Mouse (Mus musculus) heart, embryonic 11.5 days (tissue): Measurements from ENCODE around the gene Fam214b. TPM values are rescaled to one million over a fixed set of nuclear protein-coding genes. Genes with fewer than 3 reads are reported as not detected.

ENCODE experiments used
- ATAC-seq: fragments of 200-750 bp; cut with Nextera tagmentation; replicated peaks from 2 replicates; pipeline ENCODE4 v1.8.0; 2017; ENCODE audit warnings: moderate library complexity; ENCODE audit not compliant: insufficient number of reproducible peaks, low FRiP score, low TSS enrichment
- H3K27ac ChIP-seq: fragments of 300-500 bp; sonication (generic); 2 replicates; pipeline ENCODE4 v1.5.1; 2014; ENCODE audit warnings: mild to moderate bottlenecking, low read depth, low read length
- H3K27me3 ChIP-seq: fragments of 300-500 bp; sonication (generic); 2 replicates; pipeline ENCODE4 v1.6.1; 2014; ENCODE audit warnings: mild to moderate bottlenecking, low read length, mixed read lengths; ENCODE audit not compliant: control insufficient read depth, insufficient read depth
- H3K36me3 ChIP-seq: fragments of 300-500 bp; sonication (generic); 2 replicates; pipeline ENCODE4 v1.6.1; 2014; ENCODE audit warnings: mild to moderate bottlenecking, low read length, moderate library complexity, mixed read lengths; ENCODE audit not compliant: control insufficient read depth, insufficient read depth
- H3K4me1 ChIP-seq: fragments of 300-500 bp; sonication (generic); 2 replicates; pipeline ENCODE4 v1.6.1; 2014; ENCODE audit warnings: low read length; ENCODE audit not compliant: control insufficient read depth, insufficient read depth
- H3K4me2 ChIP-seq: fragments of 300-500 bp; sonication (generic); 2 replicates; pipeline ENCODE4 v1.6.1; 2014; ENCODE audit warnings: mild to moderate bottlenecking, moderate library complexity
- H3K4me3 ChIP-seq: fragments of 300-500 bp; sonication (generic); 2 replicates; pipeline ENCODE4 v1.5.1; 2014; ENCODE audit warnings: low read depth, low read length
- H3K9ac ChIP-seq: fragments of 300-500 bp; sonication (generic); 2 replicates; pipeline ENCODE4 v1.6.1; 2014; ENCODE audit warnings: mild to moderate bottlenecking, low read depth, low read length, moderate library complexity
- H3K9me3 ChIP-seq: fragments of 300-500 bp; sonication (generic); replicated peaks from 2 replicates; pipeline ENCODE4 v1.6.1; 2016; ENCODE audit warnings: low read length; ENCODE audit not compliant: control insufficient read depth
- WGBS: fragments of 180-500 bp; shearing (Covaris S2); extraction: QIAGEN DNeasy Blood & Tissue Kit; methylation state at CpG from one replicate; pipeline ENCODE4 v1.1.7; 2014; ENCODE audit not compliant: insufficient replicate concordance; 5-methylcytosine and 5-hydroxymethylcytosine counted together
- polyA plus RNA-seq: library from polyadenylated mRNA; unstranded; fragments of >200 nt; fragmentation: Nextera tagmentation; extraction: Ambion mirVana; gene quantifications from 2 replicates; pipeline ENCODE4 v1.2.1, GENCODE M21; 2014

Fam214b gene
- polyA plus RNA-seq, 1 experiment from 2014 or later: 10.8 TPM

- no peaks in the 10 kb centered on the region for H3K27me3 ChIP-seq
- peaks cover 12% of the 10 kb centered on the region; the same call in 1 of the 2 replicates for H3K4me1 ChIP-seq
- peak overlapping the region; percentile 29; the same call in 1 of the 2 replicates for H3K9ac ChIP-seq
- H3K4me3 ChIP-seq: peak overlapping the region; percentile 95
- no peak for ATAC-seq
- no peaks in the 10 kb centered on the region for H3K9me3 ChIP-seq
- peak overlapping the region; percentile 91 for H3K4me2 ChIP-seq
- peaks cover 14% of the 10 kb centered on the region for H3K36me3 ChIP-seq
- 46% methylated on average over 2 of the region's 2 CpGs for WGBS
- peak overlapping the region; percentile 67 for H3K27ac ChIP-seq
Measured at GRCm38 (mm10) chr4:42998022-42998421, 48.0 kb downstream of the Fam214b start.

DNA sequence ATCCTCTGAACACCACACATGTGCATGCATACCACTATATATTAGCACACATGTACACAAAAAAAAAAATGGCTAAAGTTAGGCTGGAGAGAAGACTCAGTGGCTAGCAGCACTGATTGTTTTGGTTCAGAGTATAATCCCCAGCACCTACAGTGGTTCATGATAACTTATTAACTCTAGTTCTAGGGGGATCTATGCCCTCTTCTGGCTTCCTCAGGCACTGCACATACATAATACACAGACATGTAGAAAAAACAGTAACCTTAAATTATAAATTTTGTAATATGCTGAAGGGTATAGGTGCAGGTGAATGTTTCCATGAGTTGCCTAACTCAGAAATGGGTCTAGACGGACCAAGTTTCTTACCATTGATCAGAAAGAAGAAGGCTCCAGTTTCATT is 57.7 kb downstream of the Fam214b start:
- H3K27ac ChIP-seq: no peak overlapping the region
- WGBS: 78% methylated on average over 1 of the region's 1 CpGs
- H3K4me1 ChIP-seq: no peaks in the 10 kb centered on the region
- H3K9me3 ChIP-seq: no peaks in the 10 kb centered on the region
- no peak overlapping the region for H3K9ac ChIP-seq
- no peaks in the 10 kb centered on the region for H3K27me3 ChIP-seq
- H3K4me3 ChIP-seq: no peak overlapping the region
- H3K4me2 ChIP-seq: no peak overlapping the region
- no peak for ATAC-seq
- H3K36me3 ChIP-seq: peaks cover 56% of the 10 kb centered on the region

Other genes starting within 250 kb of the Fam214b start
- not detected in 2 replicates for gene Fam205a1, start 192.3 kb downstream of the Fam214b start, polyA plus RNA-seq
- gene Gm12394, start 189.4 kb downstream of the Fam214b start, polyA plus RNA-seq: 0.13 TPM in 1 of 2 replicates, not detected in the other
- gene Fam205c, start 172.0 kb downstream of the Fam214b start, polyA plus RNA-seq: 0.46 TPM in 1 of 2 replicates, not detected in the other
- gene Phf24, start 129.6 kb downstream of the Fam214b start, polyA plus RNA-seq: 1.9 and 2.4 TPM in 2 replicates
- 11.8 and 12.9 TPM in 2 replicates for gene Dnajb5, start 96.4 kb downstream of the Fam214b start, polyA plus RNA-seq
- 0.36 and 0.69 TPM in 2 replicates for gene 1700022I11Rik, start 76.6 kb downstream of the Fam214b start, polyA plus RNA-seq
- 472 and 544 TPM in 2 replicates for gene Vcp, start 45.7 kb downstream of the Fam214b start, polyA plus RNA-seq
- gene Fancg, start 35.7 kb downstream of the Fam214b start, polyA plus RNA-seq: 11.0 and 11.5 TPM in 2 replicates
- gene Pigo, start 20.4 kb downstream of the Fam214b start, polyA plus RNA-seq: 13.2 and 13.6 TPM in 2 replicates
- 251 and 255 TPM in 2 replicates for gene Stoml2, start 14.5 kb downstream of the Fam214b start, polyA plus RNA-seq
- 9.3 TPM in 2 replicates for gene Unc13b, start 12.7 kb upstream of the Fam214b start, polyA plus RNA-seq
- gene Atp8b5, start 220.9 kb upstream of the Fam214b start, polyA plus RNA-seq: 0.27 TPM in 1 of 2 replicates, not detected in the other